Mouse (Mus musculus): ENCODE data around the gene Cep170. TPM values are rescaled to one million over a fixed set of nuclear protein-coding genes. Genes with fewer than 3 reads are reported as not detected.

Gene Cep170
- 8.6 and 9.7 TPM in 2 replicates for polyA plus RNA-seq (2015; fragmentation: Nextera tagmentation; extraction: Ambion mirVana)

GRCm38 (mm10) chr1:176814036-176814420 is at the start of gene Cep170:
Gene Cep170 (minus strand): TSS chr1:176814067.
- Histone ChIP-seq H3K9me3 (ENCODE audit: control insufficient read depth, low read length) (no peaks in the 10 kb centered on the region), H3K27me3 (replicated peaks; ENCODE audit: control insufficient read depth, insufficient read depth, low read length) (no peaks in the 10 kb centered on the region), H3K27ac (ENCODE audit: low read length) (peak within 1 kb of the TSS; percentile 95), H3K4me3 (ENCODE audit: low read length) (peak within 1 kb of the TSS; percentile 82), H3K4me1 (ENCODE audit: control insufficient read depth, insufficient read depth, low read length) (peaks cover 12% of the 10 kb centered on the region), H3K36me3 (ENCODE audit: control insufficient read depth, insufficient read depth, low read length) (no peaks in the 10 kb centered on the region), H3K4me2 (ENCODE audit: low read depth, low read length) (peak within 1 kb of the TSS; percentile 59), H3K9ac (ENCODE audit: low read depth, low read length) (peak within 1 kb of the TSS; percentile 73)
- under 1% methylated on average over 28 of the region's 28 CpGs for WGBS
- peak; percentile 93 for ATAC-seq

- Histone ChIP-seq H3K9me3 (ENCODE audit: control insufficient read depth, low read length) (no peaks in the 10 kb centered on the region), H3K9ac (ENCODE audit: low read depth, low read length) (no peak overlapping the region), H3K4me3 (ENCODE audit: low read length) (no peak overlapping the region), H3K36me3 (ENCODE audit: control insufficient read depth, insufficient read depth, low read length) (no peaks in the 10 kb centered on the region), H3K27ac (ENCODE audit: low read length) (no peak overlapping the region), H3K27me3 (replicated peaks; ENCODE audit: control insufficient read depth, insufficient read depth, low read length) (no peaks in the 10 kb centered on the region), H3K4me2 (ENCODE audit: low read depth, low read length) (no peak overlapping the region), H3K4me1 (ENCODE audit: control insufficient read depth, insufficient read depth, low read length) (no peaks in the 10 kb centered on the region)
- peak; percentile 36; the same call in 1 of the 2 replicates for ATAC-seq
- 56% methylated on average over 9 of the region's 9 CpGs for WGBS
Measured at GRCm38 (mm10) chr1:176861981-176862644, 48.2 kb upstream of the Cep170 start.

GRCm38 (mm10) chr1:176852813-176853590 is 39.1 kb upstream of the Cep170 start:
- Histone ChIP-seq H3K4me1 (ENCODE audit: control insufficient read depth, insufficient read depth, low read length) (0 out of 2 replicates have a peak, but pooled peaks cover 2% of the 10 kb centered on the region), H3K36me3 (ENCODE audit: control insufficient read depth, insufficient read depth, low read length) (no peaks in the 10 kb centered on the region)
- 86% methylated on average over 9 of the region's 9 CpGs for WGBS

GRCm38 (mm10) chr1:176851401-176851800 is 37.5 kb upstream of the Cep170 start:
- Histone ChIP-seq H3K27ac (ENCODE audit: low read length) (no peak overlapping the region), H3K4me1 (ENCODE audit: control insufficient read depth, insufficient read depth, low read length) (0 out of 2 replicates have a peak, but pooled peaks cover 2% of the 10 kb centered on the region), H3K4me2 (ENCODE audit: low read depth, low read length) (no peak overlapping the region), H3K36me3 (ENCODE audit: control insufficient read depth, insufficient read depth, low read length) (no peaks in the 10 kb centered on the region), H3K27me3 (replicated peaks; ENCODE audit: control insufficient read depth, insufficient read depth, low read length) (no peaks in the 10 kb centered on the region), H3K9me3 (ENCODE audit: control insufficient read depth, low read length) (no peaks in the 10 kb centered on the region), H3K9ac (ENCODE audit: low read depth, low read length) (no peak overlapping the region), H3K4me3 (ENCODE audit: low read length) (no peak overlapping the region)
- 86% methylated on average over 7 of the region's 7 CpGs for WGBS
- ATAC-seq = no peak

More at GRCm38 (mm10) chr1:176852813-176853590, 39.1 kb upstream of the Cep170 start:
- H3K27ac ChIP-seq (ENCODE audit: low read length) = no peak overlapping the region
- no peak overlapping the region for H3K4me3 ChIP-seq (ENCODE audit: low read length)
- H3K9ac ChIP-seq (ENCODE audit: low read depth, low read length) = no peak overlapping the region
- no peaks in the 10 kb centered on the region for H3K9me3 ChIP-seq (ENCODE audit: control insufficient read depth, low read length)
- no peaks in the 10 kb centered on the region for H3K27me3 ChIP-seq (replicated peaks; ENCODE audit: control insufficient read depth, insufficient read depth, low read length)
- no peak for ATAC-seq
- no peak overlapping the region for H3K4me2 ChIP-seq (ENCODE audit: low read depth, low read length)

GRCm38 (mm10) chr1:176849377-176849776 is 35.5 kb upstream of the Cep170 start:
- H3K9ac ChIP-seq (ENCODE audit: low read depth, low read length) = no peak overlapping the region
- WGBS = 81% methylated on average over 2 of the region's 2 CpGs
- no peak overlapping the region for H3K27ac ChIP-seq (ENCODE audit: low read length)
- H3K36me3 ChIP-seq (ENCODE audit: control insufficient read depth, insufficient read depth, low read length) = no peaks in the 10 kb centered on the region
- no peak overlapping the region for H3K4me3 ChIP-seq (ENCODE audit: low read length)
- no peaks in the 10 kb centered on the region for H3K27me3 ChIP-seq (replicated peaks; ENCODE audit: control insufficient read depth, insufficient read depth, low read length)
- 0 out of 2 replicates have a peak, but pooled peaks cover 2% of the 10 kb centered on the region for H3K4me1 ChIP-seq (ENCODE audit: control insufficient read depth, insufficient read depth, low read length)
- no peak overlapping the region for H3K4me2 ChIP-seq (ENCODE audit: low read depth, low read length)
- no peaks in the 10 kb centered on the region for H3K9me3 ChIP-seq (ENCODE audit: control insufficient read depth, low read length)
- ATAC-seq = no peak

- WGBS = 69% methylated on average over 11 of the region's 11 CpGs
- no peaks in the 10 kb centered on the region for H3K27me3 ChIP-seq (replicated peaks; ENCODE audit: control insufficient read depth, insufficient read depth, low read length)
- no peaks in the 10 kb centered on the region for H3K36me3 ChIP-seq (ENCODE audit: control insufficient read depth, insufficient read depth, low read length)
- no peak overlapping the region for H3K27ac ChIP-seq (ENCODE audit: low read length)
- H3K9ac ChIP-seq (ENCODE audit: low read depth, low read length) = no peak overlapping the region
- no peaks in the 10 kb centered on the region for H3K9me3 ChIP-seq (ENCODE audit: control insufficient read depth, low read length)
- H3K4me1 ChIP-seq (ENCODE audit: control insufficient read depth, insufficient read depth, low read length) = 0 out of 2 replicates have a peak, but pooled peaks cover 2% of the 10 kb centered on the region
- no peak overlapping the region for H3K4me3 ChIP-seq (ENCODE audit: low read length)
- no peak for ATAC-seq
- H3K4me2 ChIP-seq (ENCODE audit: low read depth, low read length) = no peak overlapping the region
Measured at GRCm38 (mm10) chr1:176848613-176849290, 34.9 kb upstream of the Cep170 start.

GRCm38 (mm10) chr1:176847118-176847859 is 33.4 kb upstream of the Cep170 start:
- no peak for ATAC-seq
- Histone ChIP-seq H3K9me3 (ENCODE audit: control insufficient read depth, low read length) (no peaks in the 10 kb centered on the region), H3K27me3 (replicated peaks; ENCODE audit: control insufficient read depth, insufficient read depth, low read length) (no peaks in the 10 kb centered on the region), H3K27ac (ENCODE audit: low read length) (no peak overlapping the region), H3K4me1 (ENCODE audit: control insufficient read depth, insufficient read depth, low read length) (0 out of 2 replicates have a peak, but pooled peaks cover 2% of the 10 kb centered on the region), H3K4me3 (ENCODE audit: low read length) (no peak overlapping the region), H3K36me3 (ENCODE audit: control insufficient read depth, insufficient read depth, low read length) (no peaks in the 10 kb centered on the region), H3K9ac (ENCODE audit: low read depth, low read length) (no peak overlapping the region), H3K4me2 (ENCODE audit: low read depth, low read length) (no peak overlapping the region)
- 73% methylated on average over 10 of the region's 10 CpGs for WGBS

- Histone ChIP-seq H3K4me3 (ENCODE audit: low read length) (no peak overlapping the region), H3K9ac (ENCODE audit: low read depth, low read length) (no peak overlapping the region), H3K27me3 (replicated peaks; ENCODE audit: control insufficient read depth, insufficient read depth, low read length) (no peaks in the 10 kb centered on the region), H3K4me1 (ENCODE audit: control insufficient read depth, insufficient read depth, low read length) (0 out of 2 replicates have a peak, but pooled peaks cover 1% of the 10 kb centered on the region), H3K4me2 (ENCODE audit: low read depth, low read length) (no peak overlapping the region), H3K36me3 (ENCODE audit: control insufficient read depth, insufficient read depth, low read length) (no peaks in the 10 kb centered on the region), H3K9me3 (ENCODE audit: control insufficient read depth, low read length) (no peaks in the 10 kb centered on the region), H3K27ac (ENCODE audit: low read length) (no peak overlapping the region)
- ATAC-seq = no peak
- WGBS = 78% methylated on average over 17 of the region's 17 CpGs
Measured at GRCm38 (mm10) chr1:176845082-176845977, 31.5 kb upstream of the Cep170 start.

All from intestine, embryonic 16.5 days (tissue).